Mouse (Mus musculus): ENCODE measurements around the gene Fto.

The Fto gene

GRCm38 (mm10) chr8:91443911-91444310, 130.6 kb downstream of the Fto start:
- no peak for ATAC-seq (ENCODE audit: insufficient number of reproducible peaks, low FRiP score, low TSS enrichment)

GRCm38 (mm10) chr8:91444636-91445410, 131.5 kb downstream of the Fto start:
- no peak for ATAC-seq (ENCODE audit: insufficient number of reproducible peaks, low FRiP score, low TSS enrichment)

GRCm38 (mm10) chr8:91445516-91445915, 132.2 kb downstream of the Fto start:
- ATAC-seq (ENCODE audit: insufficient number of reproducible peaks, low FRiP score, low TSS enrichment): no peak

GRCm38 (mm10) chr8:91446008-91446407, 132.7 kb downstream of the Fto start:
- ATAC-seq (ENCODE audit: insufficient number of reproducible peaks, low FRiP score, low TSS enrichment): no peak

GRCm38 (mm10) chr8:91448667-91449329, 135.5 kb downstream of the Fto start:
- no peak for ATAC-seq (ENCODE audit: insufficient number of reproducible peaks, low FRiP score, low TSS enrichment)

GRCm38 (mm10) chr8:91454926-91455325, 141.6 kb downstream of the Fto start:
- ATAC-seq (ENCODE audit: insufficient number of reproducible peaks, low FRiP score, low TSS enrichment): no peak

- ATAC-seq (ENCODE audit: insufficient number of reproducible peaks, low FRiP score, low TSS enrichment): no peak
Measured at GRCm38 (mm10) chr8:91455591-91455990, 142.3 kb downstream of the Fto start.

GRCm38 (mm10) chr8:91458016-91458415, 144.7 kb downstream of the Fto start:
- ATAC-seq (ENCODE audit: insufficient number of reproducible peaks, low FRiP score, low TSS enrichment): no peak

- no peak for ATAC-seq (ENCODE audit: insufficient number of reproducible peaks, low FRiP score, low TSS enrichment)
Measured at GRCm38 (mm10) chr8:91460965-91461364, 147.6 kb downstream of the Fto start.

GRCm38 (mm10) chr8:91463757-91464156, 150.4 kb downstream of the Fto start:
- no peak for ATAC-seq (ENCODE audit: insufficient number of reproducible peaks, low FRiP score, low TSS enrichment)

- ATAC-seq (ENCODE audit: insufficient number of reproducible peaks, low FRiP score, low TSS enrichment): no peak
Measured at GRCm38 (mm10) chr8:91467463-91467862, 154.1 kb downstream of the Fto start.

GRCm38 (mm10) chr8:91467881-91468534, 154.7 kb downstream of the Fto start:
- no peak for ATAC-seq (ENCODE audit: insufficient number of reproducible peaks, low FRiP score, low TSS enrichment)

- no peak for ATAC-seq (ENCODE audit: insufficient number of reproducible peaks, low FRiP score, low TSS enrichment)
Measured at GRCm38 (mm10) chr8:91469441-91469840, 156.1 kb downstream of the Fto start.

GRCm38 (mm10) chr8:91474731-91475279, 161.5 kb downstream of the Fto start:
- ATAC-seq (ENCODE audit: insufficient number of reproducible peaks, low FRiP score, low TSS enrichment): no peak

GRCm38 (mm10) chr8:91476988-91477387, 163.7 kb downstream of the Fto start:
- ATAC-seq (ENCODE audit: insufficient number of reproducible peaks, low FRiP score, low TSS enrichment): no peak

GRCm38 (mm10) chr8:91477471-91477870, 164.1 kb downstream of the Fto start:
- no peak for ATAC-seq (ENCODE audit: insufficient number of reproducible peaks, low FRiP score, low TSS enrichment)

GRCm38 (mm10) chr8:91482511-91482910, 169.2 kb downstream of the Fto start:
- ATAC-seq (ENCODE audit: insufficient number of reproducible peaks, low FRiP score, low TSS enrichment): no peak

- no peak for ATAC-seq (ENCODE audit: insufficient number of reproducible peaks, low FRiP score, low TSS enrichment)
Measured at GRCm38 (mm10) chr8:91486394-91486793, 173.1 kb downstream of the Fto start.

- no peak for ATAC-seq (ENCODE audit: insufficient number of reproducible peaks, low FRiP score, low TSS enrichment)
Measured at GRCm38 (mm10) chr8:91487456-91487855, 174.1 kb downstream of the Fto start.

- ATAC-seq (ENCODE audit: insufficient number of reproducible peaks, low FRiP score, low TSS enrichment): peak; percentile 79
Measured at GRCm38 (mm10) chr8:91488086-91488783, 174.9 kb downstream of the Fto start.
